Mouse (Mus musculus) left cerebral cortex, postnatal 10 days (tissue): ENCODE results near the gene 1700030J22Rik. TPM values are rescaled to one million over a fixed set of nuclear protein-coding genes. Genes with fewer than 3 reads are reported as not detected.

Experiments used
- DNase-seq, 2 experiments: peaks; one replicate each; pipeline ENCODE4 v3.0.0; 2021 to 2022; ENCODE audit warnings: low spot score in 2 of 2, mixed read lengths in 1 of 2; ENCODE audit errors: extremely low spot score in 1 of 2
- intact Hi-C: fragments of 180-260 bp; cut with DNase I; formaldehyde crosslinking; loops from one replicate; pipeline ENCODE4 v1.15.1; 2025
- total RNA-seq, 2 experiments: library from RNA; stranded (reverse); gene quantifications; 2 replicates each; pipeline ENCODE4 v1.2.3; 2021

The 1700030J22Rik gene
- total RNA-seq, 2 experiments from 2014 or later, result 11.3 to 12.5 TPM

- no peak for DNase-seq
- intact Hi-C loops, result no loop called here
These were observed 9.2 kb downstream of the 1700030J22Rik start for GRCm38 (mm10) chr8:116969531-116969930.

GRCm38 (mm10) chr8:116954415-116954814, 24.3 kb downstream of the 1700030J22Rik start:
- intact Hi-C loops, result no loop called here
- DNase-seq, result peak; percentile 62 to 70

- intact Hi-C loops, result no loop called here
- no peak for DNase-seq
These were observed 26.3 kb downstream of the 1700030J22Rik start for GRCm38 (mm10) chr8:116952428-116952827.

GRCm38 (mm10) chr8:116951778-116952177, 27.0 kb downstream of the 1700030J22Rik start:
- no peak for DNase-seq
- intact Hi-C loops, result no loop called here

GRCm38 (mm10) chr8:116951369-116951768, 27.4 kb downstream of the 1700030J22Rik start:
- intact Hi-C loops, result no loop called here
- DNase-seq, result no peak

- no peak for DNase-seq
- intact Hi-C loops, result no loop called here
These were observed 31.2 kb downstream of the 1700030J22Rik start for GRCm38 (mm10) chr8:116947589-116947988.

GRCm38 (mm10) chr8:116946851-116947250, 31.9 kb downstream of the 1700030J22Rik start:
- DNase-seq, result no peak
- intact Hi-C loops, result no loop called here

- DNase-seq, result peak in 1 of 2 experiments; percentile 39
- intact Hi-C loops, result no loop called here
These were observed 32.4 kb downstream of the 1700030J22Rik start for GRCm38 (mm10) chr8:116946268-116946838.

GRCm38 (mm10) chr8:116945169-116945910, 33.4 kb downstream of the 1700030J22Rik start:
- DNase-seq, result no peak
- intact Hi-C loops, result no loop called here

- intact Hi-C loops, result loop anchor here (5.0 kb wide), 1 partner anchor 33 kb away; the partner anchor contains the start of gene 1700030J22Rik
These were observed 34.4 kb downstream of the 1700030J22Rik start for GRCm38 (mm10) chr8:116944385-116944696.

GRCm38 (mm10) chr8:116943555-116944384, 35.0 kb downstream of the 1700030J22Rik start:
- peak; percentile 12 to 47 for DNase-seq
- intact Hi-C loops, result loop anchor here (5.0 kb wide), 1 partner anchor 34 kb away; the partner anchor contains the start of gene 1700030J22Rik

More at GRCm38 (mm10) chr8:116944385-116944696, 34.4 kb downstream of the 1700030J22Rik start:
- no peak for DNase-seq

GRCm38 (mm10) chr8:116943161-116943554, 35.6 kb downstream of the 1700030J22Rik start, which contains the start of gene Atmin:
TSS of gene Atmin (plus strand) at chr8:116943393.
- intact Hi-C loops, result loop anchor here (5.0 kb wide), 1 partner anchor 34 kb away; the partner anchor contains the start of gene 1700030J22Rik
- DNase-seq, result peak; percentile 72 to 93

- DNase-seq, result no peak
- intact Hi-C loops, result loop anchor here (5.0 kb wide), 1 partner anchor 35 kb away; the partner anchor contains the start of gene 1700030J22Rik
These were observed 36.3 kb downstream of the 1700030J22Rik start for GRCm38 (mm10) chr8:116942284-116943058.

- intact Hi-C loops, result no loop called here
- DNase-seq, result no peak
These were observed 43.3 kb downstream of the 1700030J22Rik start for GRCm38 (mm10) chr8:116935506-116935905.

- intact Hi-C loops, result no loop called here
These were observed 43.8 kb downstream of the 1700030J22Rik start for GRCm38 (mm10) chr8:116934976-116935375.

GRCm38 (mm10) chr8:116928588-116928987, 50.2 kb downstream of the 1700030J22Rik start:
- DNase-seq, result no peak
- intact Hi-C loops, result no loop called here

More at GRCm38 (mm10) chr8:116934976-116935375, 43.8 kb downstream of the 1700030J22Rik start:
- DNase-seq, result no peak

GRCm38 (mm10) chr8:116927880-116928279, 50.9 kb downstream of the 1700030J22Rik start:
- intact Hi-C loops, result no loop called here
- peak in 1 of 2 experiments; percentile 45 for DNase-seq

- DNase-seq, result no peak
- intact Hi-C loops, result no loop called here
These were observed 55.2 kb downstream of the 1700030J22Rik start for GRCm38 (mm10) chr8:116923526-116923925.
